Mouse (Mus musculus) spleen, postnatal 14 days (tissue): ENCODE measurements around the gene Zbtb21.
"Not testable (repeated sequence)": the region's sequence is repeated elsewhere in the genome, so short reads cannot be mapped to it uniquely, and the experiment has no call there.

Experiments
- DNase-seq, 2 experiments: peaks; one replicate each; pipeline ENCODE4 v3.0.0; 2021 to 2022; ENCODE audit warnings: low spot score in 2 of 2

Zbtb21 gene

DNA sequence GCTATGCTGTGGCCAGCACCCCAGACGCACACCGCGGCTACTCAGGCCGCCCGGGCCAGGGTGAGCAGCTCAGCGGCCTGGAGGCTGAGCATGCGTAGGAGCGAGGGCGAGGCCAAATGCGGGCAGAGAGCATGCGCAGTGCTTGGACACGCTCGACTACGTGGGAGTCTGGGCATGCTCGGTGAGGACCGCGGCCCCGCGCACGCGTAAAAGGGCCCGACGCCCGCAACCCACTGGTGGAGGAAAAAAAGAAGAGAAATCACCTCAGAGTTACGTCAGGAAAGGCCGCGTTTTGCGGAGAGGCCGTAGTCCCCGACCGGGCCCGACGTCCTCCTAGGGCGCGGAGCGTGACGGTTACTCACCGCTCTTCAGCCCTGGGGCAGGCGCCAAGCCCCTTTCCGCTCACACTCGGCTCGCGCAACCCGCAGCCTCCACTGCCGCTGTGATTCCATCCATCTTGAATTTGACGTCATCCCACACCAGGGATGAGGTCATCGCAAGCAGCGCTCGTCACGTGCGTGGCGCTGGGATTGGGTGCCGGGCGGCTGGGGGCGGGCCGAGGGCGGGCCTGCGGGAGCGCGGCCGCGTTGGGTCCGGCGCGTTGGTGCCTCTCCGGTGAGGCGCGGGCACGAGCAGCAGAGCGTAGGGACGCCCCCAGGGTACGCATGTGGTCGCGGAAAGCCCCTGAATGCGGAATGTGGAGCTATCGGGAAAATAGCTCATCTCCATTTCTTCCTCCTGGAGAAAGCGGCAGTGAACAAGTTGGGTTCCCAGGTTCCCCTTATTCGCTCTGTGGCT, at the start of gene Zbtb21, which contains the start of gene C2cd2:
Gene Zbtb21 (minus strand): TSS at position 472 of the 798 bp plus-strand sequence.
Gene C2cd2 (minus strand): TSS at position 448 of the 798 bp plus-strand sequence.
- DNase-seq = peak; percentile 89

DNA sequence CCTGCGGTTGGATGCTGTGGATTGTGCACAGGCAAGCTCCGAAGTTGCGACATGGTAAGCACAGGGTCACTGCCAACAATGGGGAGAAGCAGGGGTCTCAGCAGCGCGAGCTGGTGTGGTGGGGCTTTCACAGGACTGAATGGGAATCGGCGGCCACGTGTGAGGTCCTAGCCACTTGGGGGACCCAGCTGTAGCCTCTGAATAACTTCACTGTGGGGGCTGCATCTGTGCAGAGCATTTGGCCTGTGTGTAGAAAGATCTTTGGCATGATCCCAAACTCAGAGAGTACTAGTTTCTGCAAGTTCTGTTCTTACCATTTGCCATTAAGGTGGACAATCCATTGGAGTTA, 34.9 kb upstream of the Zbtb21 start:
- not testable (repeated sequence) for DNase-seq

DNA sequence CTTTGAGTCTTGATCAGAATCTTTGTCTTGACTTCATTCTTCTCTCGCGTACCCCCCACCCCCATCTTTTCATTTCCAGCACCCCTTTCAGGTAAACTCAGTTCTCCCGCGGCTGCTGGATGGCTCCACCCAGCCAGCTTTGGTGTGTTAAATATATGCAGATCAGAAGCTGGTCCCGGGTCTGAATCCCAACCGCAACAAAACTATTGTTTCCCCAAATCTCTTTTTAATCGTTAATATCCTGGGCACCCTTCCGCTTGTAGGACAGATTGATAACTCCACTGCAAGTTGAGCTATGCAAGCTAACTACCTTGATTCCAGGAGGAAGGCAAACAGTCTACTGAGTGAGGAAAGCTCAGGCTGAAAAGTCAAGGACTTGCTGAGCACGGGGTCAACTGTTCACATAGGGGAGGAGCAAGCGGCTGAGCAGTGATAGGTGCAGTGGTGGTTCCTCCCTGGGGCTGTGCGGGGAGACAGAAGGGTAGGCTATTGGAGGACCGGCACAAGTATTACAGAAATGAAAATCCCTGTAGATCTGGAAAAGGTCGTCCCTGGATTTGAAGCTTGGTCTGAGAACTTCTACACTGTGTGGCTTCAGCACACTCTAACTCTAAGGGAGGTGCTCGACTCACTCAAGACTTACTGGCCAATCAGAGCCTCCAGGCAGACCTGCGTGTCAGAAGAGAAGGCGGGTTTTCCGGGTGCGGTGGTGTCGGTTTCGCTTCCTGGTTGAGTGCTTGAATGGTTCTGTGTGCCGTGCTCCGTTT, 34.4 kb upstream of the Zbtb21 start, which contains the start of gene B230307C23Rik:
Gene B230307C23Rik (plus strand): TSS at position 700 of the 767 bp plus-strand sequence.
- DNase-seq = peak; percentile 65 to 79

DNA sequence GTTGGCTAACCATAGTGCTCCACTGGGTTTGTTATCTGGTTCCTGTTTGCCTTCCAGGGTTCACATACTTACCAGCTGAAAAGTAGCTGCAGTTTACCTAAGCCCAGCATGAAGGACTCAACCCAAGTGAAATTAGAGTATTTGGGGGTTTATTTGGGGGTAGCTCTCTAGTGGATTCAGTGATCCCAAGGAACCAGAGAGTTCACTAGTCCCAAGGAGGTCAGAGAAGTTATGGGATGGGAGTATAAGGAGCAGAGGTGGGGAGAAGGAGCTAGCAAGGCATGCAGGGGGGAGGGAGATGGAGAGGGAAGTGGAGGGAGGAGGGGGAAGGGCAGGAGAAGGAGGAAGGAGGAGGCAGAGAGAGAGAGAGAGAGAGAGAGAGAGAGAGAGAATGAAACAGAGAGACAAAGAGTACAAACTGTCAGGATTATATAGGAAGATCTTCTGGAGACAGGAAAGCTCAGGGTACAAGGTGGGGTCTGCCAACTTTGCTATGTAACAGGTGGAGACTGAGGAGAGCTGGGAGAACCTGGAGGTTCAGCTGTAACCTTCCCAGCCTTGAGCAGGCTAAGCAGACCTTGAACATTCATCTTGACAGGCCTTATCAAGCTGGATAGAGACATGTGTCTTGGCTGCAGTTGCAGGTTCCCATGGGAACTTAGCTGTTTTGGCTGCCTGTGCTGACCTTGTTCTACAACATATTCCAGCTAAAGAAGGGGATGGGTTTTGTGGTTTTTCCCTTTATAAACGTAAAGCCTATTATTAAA, 33.6 kb upstream of the Zbtb21 start:
- DNase-seq = no peak

DNA sequence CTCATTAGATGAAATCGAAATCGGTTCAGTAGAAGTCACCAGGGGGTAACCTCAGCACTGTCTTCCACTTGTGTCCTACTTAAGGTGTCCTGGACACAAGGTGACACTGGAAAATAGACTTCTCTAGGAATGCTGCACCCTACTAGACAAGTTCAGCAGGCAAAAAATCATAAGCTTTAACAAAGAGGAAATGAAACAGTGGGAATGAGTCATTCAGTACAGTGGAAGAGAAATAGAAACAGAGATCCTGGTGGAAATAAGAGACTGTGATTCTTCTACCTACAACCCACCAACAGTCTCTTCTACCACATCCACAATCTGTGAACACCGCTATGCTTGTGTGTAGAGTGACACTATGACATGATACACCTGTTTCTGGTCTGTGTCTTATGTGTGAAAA, 30.1 kb upstream of the Zbtb21 start:
- not testable (repeated sequence) for DNase-seq

DNA sequence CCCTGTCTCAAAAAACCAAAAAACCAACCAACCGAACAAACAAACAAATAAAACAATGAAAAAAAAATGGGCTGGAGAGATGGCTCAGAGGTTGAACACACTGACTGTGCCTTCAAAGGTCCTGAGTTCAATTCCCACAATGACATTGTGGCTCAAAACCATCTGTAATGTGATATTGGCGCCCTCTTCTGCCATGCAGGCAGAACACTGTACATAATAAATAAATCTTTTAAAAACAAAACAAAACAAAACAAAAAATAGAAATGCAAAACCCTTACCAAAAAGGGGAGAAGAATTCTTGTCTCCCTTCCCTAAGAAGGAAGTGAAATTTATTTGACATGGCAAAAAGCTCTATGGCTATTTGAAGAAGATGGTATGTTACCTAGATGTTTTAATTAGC, 29.1 kb upstream of the Zbtb21 start:
- no peak for DNase-seq

DNA sequence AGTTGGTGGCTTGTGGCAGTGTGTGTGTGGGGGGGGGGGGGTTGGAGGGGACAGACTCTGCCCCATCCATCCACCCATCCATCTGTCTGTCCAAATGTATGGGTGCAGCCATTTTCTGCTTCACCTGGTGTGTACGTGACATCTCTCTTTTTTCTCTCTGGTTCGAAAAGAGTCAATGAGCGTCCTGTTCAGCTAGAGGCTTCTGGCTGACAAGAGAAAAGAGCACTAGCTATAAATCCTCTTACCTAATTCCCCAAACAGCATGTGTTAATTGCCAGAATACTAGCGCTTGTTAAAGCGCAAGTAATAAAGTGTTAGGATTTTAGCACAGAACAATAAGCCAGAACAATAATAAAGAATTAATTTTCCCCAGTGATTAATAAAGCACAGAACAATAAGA, 22.2 kb upstream of the Zbtb21 start:
- DNase-seq = no peak

DNA sequence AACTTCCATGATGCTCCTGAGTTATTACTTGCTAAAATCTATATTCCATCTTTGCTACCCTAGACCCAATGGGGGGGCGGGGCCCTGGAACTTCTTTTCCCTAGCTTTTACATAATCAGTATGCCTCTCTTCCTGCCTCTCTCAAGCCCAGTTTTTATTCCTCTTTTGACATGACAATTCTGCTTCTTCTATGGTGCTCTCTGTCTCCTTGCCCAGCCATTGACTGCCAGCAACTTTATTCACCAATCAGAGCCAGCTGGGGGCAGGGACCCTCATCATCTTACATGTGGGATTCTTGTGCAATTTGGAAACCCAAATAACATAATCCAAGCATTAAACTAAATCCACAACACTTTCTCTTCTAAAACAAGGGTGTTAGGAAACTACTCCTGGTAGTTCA, 18.9 kb upstream of the Zbtb21 start:
- no peak for DNase-seq

DNA sequence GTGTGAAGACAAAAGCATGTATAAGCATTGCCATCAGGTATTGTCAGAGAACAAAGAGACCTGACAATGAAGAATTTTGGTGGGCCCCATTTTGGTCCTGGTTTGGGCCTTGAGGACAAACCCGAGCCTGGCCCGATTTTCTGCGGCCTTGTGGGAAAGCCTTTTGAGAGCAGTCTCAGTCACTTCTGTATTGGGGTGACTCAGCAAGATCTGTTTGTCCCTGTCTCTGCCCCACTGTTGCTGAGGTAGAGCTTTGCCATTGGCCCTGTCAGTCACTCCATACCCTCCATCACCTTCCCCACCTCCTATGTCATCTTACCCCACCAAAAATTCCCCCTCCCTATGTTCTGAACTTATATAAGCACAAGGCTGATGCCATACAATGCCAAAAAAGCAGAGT, 15.3 kb upstream of the Zbtb21 start:
- no peak for DNase-seq

DNA sequence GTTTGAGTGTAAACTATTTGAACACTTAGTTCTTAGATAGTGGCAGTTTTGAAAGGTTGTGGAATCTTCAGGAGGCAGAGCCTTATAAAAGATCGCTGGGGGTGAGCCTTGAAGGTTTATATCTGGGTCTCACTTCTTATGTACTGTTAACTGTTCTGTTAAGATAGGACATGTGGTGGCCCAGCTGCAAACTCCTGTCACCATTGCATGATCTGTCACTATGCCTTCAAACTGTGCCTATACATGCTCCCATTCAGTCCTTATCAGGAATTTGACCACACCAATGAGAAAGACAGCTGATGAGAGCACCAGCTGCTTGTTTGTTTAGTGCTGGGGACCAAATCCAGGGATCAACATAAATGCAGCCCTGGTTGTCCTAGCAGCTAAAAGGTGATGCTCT, 14.9 kb upstream of the Zbtb21 start:
- no peak for DNase-seq

DNA sequence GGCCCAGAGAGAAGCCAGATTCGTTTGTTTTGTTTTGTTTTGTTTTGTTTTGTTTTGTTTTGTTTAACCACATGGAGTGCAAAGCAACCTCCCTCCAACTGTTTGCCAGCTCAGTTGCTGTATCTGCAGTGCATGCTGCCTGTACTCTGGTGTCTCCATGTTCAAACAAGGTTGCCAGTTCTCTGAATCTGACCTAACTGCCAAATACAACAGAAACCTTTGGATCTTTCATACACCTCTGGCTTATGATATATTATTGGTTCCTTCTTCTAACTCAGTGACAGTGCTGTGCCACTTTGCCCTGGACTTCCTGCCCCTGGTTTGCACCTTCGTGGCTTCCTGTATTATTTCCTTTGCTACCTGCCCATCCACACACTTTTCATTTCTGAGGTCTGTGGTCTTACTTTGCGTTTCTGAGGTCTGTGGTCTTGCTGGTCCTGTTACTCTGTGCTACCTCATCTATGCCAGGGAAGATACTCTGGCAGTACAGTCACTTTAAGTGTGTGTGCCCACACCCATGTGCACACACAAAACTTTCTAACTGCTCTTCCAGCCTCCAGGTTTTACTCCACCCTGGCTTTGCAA, 1.6 kb upstream of the Zbtb21 start:
- no peak for DNase-seq

DNA sequence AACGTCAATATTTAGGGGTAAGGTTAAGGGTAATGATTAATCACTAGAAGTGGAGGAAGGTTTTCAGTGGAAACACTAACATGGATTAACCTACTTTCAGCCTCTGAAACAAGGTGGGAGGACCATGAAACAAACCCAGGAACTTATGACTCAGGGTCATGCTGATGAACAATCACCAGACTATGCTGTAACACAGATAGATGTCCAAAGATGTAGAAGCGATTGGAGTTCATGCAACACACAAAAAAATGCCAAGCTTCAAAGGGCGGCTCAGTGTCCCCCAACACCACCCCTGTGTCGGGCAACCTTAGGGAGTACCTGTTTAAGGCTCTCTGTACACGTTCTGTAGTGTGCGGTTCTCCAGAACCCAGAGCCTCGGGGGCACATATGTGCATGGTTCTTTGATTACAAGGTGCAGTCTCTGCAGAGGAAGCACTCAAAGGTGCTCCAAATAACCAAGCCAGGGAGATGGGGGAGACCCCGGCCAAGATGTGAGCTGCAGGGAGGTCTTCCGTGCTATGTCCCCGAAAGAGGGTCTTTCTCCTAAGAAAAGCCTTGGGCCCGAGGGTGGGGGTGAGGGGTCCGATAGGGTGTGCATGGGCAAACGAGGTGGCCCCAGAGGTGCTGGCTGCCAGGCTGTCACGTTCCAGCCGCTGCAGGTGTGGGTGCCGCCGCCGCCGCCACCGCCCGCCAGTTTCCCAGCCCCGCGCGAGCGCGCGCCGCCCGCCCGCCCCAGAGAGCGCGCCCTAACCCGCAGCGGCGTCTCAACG, 856 bp downstream of the Zbtb21 start:
- no peak for DNase-seq

DNA sequence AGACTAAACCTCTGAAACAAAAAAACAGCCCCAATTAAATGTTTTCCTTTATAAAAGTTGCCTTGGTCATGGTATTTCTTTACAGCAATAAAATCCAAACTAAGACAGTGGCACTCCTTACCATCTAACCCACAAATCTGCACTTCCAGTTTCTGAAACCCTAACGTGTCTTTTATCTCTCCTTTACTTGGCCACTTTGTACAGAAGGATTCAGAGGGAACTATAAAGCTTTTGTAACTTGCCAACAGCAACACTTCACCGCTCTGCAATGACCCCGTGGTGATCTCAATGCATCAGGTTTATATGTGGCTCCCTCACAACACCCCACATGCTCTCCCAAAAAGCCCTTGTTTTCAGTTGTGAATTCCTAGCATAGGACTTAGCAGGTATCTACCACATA, 2.1 kb downstream of the Zbtb21 start:
- no peak for DNase-seq

DNA sequence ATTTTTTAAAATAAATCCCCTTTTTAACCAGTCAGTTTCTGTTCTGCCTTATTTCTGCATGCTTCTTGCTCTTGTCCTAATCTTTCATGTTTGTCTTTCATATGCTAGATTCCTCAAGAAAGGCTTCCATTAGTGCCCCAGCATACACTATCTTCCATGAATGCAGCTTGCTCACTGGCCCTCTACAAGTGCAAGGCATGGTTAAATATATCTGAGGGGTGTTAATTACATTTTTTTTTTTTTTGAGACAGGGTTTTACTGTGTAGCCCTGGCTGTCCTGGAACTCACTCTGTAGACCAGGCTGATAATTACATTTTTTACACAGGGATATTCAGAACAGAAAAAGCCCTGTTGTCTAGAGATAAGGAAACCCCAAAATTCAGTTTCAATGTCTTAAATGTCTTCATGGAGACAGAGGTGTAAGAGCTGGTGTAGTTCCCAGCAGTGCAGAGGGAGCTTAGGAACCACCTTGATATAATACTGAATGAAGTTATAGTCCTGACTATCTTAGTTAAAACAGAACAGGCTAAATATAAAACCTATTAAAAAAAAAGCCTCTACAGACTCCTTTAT, 3.9 kb downstream of the Zbtb21 start:
- no peak for DNase-seq

DNA sequence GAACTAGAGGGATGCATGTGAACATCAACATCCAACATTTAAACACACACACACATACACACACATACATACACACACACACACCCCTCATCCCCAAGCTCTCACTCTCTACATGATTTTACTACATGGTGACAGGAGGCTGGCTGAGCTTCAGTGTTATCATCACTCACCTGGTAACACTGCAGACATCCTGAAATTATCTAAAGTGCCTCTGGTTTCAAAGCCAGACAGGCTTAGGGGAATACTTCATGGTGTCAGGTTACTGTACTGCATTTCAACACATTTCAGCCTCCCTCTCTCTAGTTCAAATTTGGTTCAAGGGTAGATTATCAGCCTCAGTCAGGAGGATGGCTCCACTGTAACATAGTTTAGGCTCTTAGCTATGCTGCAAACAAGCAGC, 4.8 kb downstream of the Zbtb21 start:
- DNase-seq = no peak

DNA sequence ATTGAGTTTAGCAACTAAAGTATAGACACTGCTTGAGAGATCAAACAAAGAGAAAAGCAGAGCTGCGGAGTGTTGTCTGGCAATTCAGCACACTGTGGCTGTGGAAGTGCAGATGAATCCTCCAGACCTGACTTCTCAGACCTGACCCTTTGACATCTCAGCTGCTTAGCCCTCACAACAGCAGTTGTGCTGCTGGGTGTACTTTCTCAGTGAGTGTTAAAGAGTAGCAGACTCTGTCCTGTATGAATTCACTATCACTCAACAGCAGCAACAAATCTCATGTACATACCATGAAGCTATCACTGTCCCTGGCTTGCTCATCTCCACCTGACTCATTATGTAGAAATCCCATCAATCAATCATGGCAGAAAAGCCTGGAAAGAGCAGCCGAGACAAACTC, 6.4 kb downstream of the Zbtb21 start:
- no peak for DNase-seq

DNA sequence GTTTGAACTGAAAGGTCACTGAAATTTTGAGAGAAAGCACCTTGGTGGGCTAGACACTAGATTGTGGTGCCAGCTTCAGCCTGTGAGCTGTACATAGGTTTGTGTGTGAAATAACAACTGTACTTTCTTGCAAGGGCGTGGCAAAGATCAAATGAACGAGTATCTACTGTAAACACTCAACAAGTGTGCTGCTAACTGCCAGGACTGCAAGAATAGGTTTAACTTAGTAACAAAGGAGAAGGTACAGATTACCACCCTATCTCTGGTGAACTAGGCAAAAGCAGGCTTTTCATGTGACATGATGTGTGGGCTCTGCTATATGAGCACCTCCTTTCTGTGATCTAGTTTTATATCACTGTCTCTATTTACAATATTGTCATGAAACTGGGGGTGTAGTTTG, 9.1 kb downstream of the Zbtb21 start:
- no peak for DNase-seq

DNA sequence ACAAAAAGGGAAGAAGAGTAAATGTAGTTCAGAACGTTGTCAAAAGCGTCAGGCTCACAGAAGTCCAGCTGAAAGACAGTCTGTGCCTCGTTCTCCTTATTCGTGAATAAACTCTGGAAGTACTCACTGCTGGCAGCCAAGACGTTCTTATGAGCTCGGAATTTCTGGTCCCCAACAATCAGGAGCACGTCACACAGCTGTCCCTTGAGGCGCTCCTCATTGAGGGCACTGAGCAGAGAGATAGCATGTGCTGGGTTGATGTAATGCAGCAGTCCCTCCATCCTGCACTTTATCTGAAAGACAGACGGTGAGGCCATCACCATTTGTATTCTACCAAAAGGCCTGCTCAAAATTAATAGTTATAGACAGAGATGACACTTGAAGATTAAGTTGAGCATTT, 9.6 kb downstream of the Zbtb21 start:
- no peak for DNase-seq

DNA sequence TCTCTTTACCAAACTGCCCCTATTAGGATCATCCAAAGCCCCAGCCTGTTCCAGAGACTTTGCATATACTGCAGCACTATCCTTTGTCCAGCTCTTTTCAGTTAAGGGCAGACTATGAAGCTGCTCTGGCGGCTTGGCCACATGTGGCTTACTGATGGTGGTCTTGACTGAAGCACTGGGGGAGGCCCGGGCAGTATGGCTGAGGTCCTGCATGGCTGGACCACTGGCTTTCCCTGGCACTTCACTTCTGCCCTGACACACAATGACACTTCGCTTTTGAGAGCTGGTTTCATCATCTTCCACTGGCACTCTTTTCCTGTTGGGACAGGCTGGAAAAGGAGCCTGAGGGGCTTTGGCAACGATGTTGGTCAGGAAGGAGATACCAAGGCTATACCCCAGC, 10.1 kb downstream of the Zbtb21 start:
- DNase-seq = no peak

DNA sequence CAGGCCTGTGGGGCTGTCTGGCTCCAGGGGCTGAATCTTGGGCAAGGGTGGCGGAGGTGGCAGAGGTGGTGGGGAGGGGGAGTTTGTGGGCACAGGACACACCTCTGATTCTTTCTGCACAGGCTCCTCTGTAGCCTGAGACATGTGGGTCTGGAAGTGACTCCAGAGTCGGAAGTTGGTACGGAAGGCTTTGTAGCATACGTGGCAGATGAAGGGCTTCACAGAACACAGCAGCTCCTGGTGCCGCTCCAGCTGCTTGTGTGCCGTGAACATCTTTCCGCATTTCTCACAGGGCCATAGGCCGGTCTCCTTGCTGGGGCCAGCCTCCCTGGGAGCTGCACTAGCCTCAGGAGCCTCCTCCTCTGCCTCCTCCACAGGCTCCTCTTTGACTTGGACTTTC, 12.4 kb downstream of the Zbtb21 start:
- no peak for DNase-seq

DNA sequence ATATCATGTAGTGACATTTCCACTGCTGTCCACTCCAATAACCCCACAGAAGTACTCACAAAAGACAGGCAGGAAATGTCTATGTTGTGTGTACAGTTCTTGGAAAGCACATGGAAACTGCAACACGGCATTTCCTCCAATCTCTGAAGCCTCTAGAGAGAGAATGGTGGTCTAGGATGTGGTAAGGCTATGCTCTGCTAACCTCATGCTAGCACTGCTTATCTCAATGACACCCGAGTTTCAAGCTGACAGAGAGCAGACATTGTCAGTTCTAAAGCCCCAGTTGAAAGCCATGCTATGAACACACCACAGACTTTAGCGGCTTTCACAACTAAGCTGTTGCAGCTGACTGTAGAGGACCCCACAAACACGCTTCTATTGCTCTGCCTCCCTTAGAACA, 13.6 kb downstream of the Zbtb21 start:
- DNase-seq = no peak
